Mouse (Mus musculus): ENCODE measurements around the gene Prkrip1. TPM values are rescaled to one million over a fixed set of nuclear protein-coding genes. Genes with fewer than 3 reads are reported as not detected.
A peak's percentile ranks its signal among the peaks of the same experiment; 100 is the strongest.

Prkrip1 gene
- total RNA-seq (2021), result 10 to 100 TPM; 24.2 to 25.1 TPM
- long read RNA-seq, experiment 1, transcript Prkrip1-204 (6 exons, 3,893 nt), result major isoform, 17 of 19 reads
- long read RNA-seq, experiment 1, partial matches to known transcripts, result 1 of 19 reads
- long read RNA-seq, experiment 1, other reads (novel, unspliced or antisense), result 1 of 19 reads
- long read RNA-seq, experiment 2, transcript Prkrip1-204 (6 exons, 3,893 nt), result major isoform, 15 of 20 reads
- long read RNA-seq, experiment 2, partial matches to known transcripts, result 0 of 20 reads
- long read RNA-seq, experiment 2, other reads (novel, unspliced or antisense), result 5 of 20 reads

DNA sequence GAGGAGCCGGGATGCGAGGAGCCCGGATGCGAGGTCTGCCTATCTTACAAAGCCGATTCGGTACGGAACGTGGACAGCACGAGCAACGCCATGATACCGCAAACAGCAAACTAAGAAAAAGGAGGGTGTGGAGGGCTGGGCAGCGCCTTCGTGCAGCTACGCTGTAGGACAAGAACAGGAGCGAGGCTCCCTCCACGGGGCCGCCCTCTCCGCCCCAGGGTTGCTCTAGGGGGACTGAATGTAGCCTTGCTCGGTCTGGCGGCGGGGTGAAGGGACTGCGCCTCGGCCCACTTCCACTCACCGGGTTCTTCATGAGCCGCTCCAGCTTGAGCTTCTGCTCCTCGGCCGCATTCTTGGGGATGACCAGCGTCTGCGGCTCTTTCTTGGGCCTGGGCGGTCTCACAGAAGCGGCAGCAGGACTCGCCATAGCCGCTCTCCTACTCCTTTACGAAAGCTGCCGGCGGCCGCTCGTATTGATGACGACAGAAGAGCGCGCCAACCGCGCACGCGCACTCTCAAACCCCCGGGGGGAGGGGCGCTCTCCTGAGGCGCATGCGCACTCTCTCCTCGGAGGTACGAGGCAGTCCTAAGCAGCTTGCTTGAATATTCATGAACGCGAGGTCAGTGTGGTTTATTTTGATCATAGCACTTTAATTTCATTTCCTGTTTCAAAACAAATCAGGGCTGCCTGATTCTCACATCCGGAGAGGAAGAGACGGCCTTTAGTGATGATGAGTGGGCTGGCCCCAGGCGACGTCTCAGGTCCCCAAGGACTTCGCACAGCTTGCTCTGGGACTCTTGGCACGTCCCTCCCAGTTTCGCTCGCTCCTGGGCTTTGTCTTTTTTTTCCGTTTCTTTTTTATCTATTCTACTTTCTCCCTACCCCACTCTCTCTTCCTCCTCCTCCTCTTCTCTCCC, at the start of gene Prkrip1:
Gene Prkrip1, minus strand, starts transcription at position 490 of the 918 bp plus-strand sequence.
- DNase-seq, result peak; percentile 91
- intact Hi-C loops (cut with DNase I; ENCODE audit: low total_unique reads), result no loop called here

DNA sequence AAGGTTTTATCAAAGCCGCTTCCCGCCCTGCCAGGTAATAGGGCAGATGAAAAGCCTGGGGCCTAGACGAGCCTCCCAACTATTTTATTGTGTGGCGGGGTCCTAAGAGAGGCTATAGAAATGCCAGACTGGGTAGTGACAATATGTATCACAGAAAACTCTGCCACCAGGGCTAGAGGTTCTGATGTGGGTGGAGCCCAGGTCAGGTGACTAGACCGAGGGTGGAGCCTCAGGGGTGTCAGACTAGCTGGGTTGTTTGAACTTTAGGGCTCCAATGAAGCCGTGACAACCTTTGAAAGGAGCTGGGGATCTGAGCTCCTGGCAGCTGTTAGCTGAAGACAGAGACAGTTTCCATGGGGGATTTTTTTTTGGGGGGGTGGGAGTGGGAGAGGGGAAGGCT, 49.7 kb upstream of the Prkrip1 start:
- intact Hi-C loops (cut with DNase I; ENCODE audit: low total_unique reads), result no loop called here

DNA sequence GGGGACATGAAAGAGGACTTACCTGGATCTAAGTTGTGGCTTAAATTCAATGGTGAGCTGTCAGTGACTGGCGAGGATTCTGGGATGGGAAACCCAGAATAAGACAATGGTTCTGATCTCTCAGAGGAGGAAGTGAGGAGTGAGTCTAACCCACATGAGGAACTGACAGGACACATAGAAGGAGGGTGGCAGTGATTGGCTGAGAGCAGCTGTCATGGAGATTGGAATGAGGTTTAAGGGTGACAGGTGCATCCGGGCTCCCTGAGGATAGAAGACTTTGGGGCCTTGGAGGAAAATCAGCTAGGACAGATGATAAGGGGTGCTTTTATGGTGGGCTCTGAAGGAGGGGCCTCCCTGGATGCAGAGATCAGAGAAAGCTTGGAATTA, 47.7 kb upstream of the Prkrip1 start, which contains the start of gene Sh2b2:
Gene Sh2b2, minus strand, starts transcription at position 105 of the 387 bp plus-strand sequence.
- intact Hi-C loops (cut with DNase I; ENCODE audit: low total_unique reads), result no loop called here
- DNase-seq, result no peak

More for the DNA sequence above, 49.7 kb upstream of the Prkrip1 start:
- no peak for DNase-seq

DNA sequence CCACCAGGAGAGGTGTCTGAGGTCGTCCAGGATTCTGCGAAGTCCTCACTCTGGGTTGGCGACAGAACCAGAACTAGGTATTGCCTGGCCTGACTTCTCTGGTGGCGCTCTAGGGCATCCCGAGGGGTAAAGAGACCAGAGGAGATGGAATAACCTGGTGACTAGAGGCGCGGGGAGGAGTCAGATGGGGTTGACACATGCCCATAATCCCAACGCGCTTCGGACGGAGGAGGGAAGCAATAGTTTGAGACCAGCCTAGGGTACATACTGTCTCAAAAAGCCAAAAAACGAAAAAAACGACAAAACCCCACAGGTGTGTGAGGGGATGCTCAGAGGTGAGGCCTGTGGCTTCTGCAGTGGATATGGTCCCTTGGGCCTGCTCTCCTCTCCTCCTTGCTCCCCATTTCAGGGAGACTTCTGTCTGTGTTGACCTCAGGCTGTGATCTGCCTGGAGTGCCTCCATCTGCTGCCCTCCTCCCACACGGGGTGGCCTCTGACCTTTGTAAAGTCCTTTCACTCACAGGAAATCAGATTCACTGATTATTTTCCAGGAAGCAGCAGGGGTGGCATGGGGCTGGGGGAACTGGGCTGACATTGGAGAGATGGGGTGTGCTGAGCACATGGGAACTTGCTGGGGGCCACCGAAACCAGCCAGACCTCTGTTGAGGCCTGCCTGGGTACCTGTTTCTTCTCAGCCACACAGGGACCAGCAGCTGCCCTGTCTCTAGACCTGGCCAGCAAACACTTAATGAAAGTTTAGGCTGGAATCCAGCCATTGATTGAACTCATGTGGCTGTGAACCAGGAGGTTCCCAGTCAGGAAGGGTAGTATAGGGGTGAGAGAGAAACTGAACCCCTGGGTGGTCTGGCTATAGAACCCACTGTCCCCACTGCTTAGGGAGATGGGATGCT, 47.0 kb upstream of the Prkrip1 start:
- intact Hi-C loops (cut with DNase I; ENCODE audit: low total_unique reads), result no loop called here
- no peak for DNase-seq

DNA sequence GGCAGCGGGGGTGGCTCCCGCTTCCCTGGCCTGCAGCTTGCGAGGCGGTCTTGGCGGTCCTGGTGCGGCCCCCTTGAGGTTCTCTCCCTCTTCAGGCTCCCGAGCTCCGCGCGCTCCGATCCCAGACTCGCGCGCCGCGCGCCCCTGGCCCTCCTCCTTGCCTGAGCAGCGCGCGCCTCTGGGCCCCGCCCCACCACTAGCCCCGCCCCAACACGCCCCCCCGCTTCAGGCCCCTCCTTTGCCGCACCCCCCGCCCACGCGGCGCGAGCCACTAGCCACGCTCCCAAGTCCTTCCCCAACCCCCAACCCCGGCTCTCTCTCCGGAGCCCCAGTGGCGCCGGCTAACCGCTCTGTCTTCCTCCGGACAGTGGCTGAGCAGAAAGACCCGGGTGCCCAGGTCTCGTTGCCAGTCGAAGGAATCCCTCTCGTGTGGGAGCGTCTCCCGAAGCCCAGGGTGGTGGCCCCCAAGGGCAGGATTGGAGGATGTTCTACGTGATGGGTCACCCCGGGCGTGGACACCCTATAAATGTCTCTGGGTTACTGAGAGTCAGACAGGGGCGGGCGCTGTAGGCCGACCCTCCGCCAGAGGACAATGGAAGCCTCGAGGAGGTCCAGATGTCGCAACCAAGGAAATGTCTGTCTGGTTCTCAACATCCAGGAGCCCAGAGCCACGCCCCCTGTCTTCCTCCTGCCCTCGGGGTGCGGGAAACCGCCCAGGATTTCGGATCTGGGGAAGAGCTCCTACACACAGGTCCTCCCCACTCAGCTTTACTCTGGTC, 46.2 kb upstream of the Prkrip1 start:
- intact Hi-C loops (cut with DNase I; ENCODE audit: low total_unique reads), result no loop called here
- DNase-seq, result peak; percentile 91

DNA sequence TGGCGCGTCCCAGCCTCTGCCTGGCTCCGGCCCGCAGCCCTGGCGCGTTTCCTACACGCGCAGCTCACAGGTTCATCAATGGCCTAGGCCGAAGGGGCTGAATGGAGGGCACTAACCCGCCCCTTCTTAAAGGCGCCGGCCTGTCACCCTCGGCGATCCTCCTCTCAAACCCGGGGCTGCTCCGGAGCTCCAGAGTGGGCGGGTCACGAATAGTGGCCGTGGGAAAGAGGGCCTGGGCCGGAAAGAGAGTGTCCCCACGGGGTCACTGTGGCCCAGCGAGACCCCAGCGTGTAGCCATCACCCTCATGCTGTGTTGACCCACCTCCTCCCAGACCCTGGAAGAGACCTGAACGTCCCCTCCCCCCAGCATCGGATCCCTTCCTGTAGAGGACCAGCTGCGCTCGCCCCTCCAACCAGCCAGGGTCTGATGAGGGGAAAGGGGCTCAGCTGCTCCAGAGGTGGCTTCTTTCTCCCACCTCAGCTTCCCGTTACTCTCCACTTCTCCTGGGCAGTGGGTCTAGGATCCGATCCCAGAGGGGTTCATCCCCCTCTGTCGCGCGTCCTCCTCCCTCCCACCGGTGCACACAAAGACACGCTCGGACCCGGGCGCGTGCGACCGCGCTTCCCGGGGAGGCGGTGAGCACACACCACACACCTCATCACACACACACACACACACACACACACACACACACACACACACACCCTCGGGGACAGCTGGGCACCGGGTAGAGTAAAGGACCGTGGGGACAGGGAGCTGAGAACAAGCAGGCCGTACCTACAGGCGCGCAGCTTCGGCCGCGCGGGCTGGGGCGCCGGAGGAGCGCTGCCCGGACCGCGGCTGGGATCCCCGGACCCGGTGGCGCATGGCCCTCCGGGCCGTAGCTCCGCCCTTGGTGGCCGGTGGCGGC, 45.3 kb upstream of the Prkrip1 start:
- peak; percentile 30 for DNase-seq
- intact Hi-C loops (cut with DNase I; ENCODE audit: low total_unique reads), result no loop called here

DNA sequence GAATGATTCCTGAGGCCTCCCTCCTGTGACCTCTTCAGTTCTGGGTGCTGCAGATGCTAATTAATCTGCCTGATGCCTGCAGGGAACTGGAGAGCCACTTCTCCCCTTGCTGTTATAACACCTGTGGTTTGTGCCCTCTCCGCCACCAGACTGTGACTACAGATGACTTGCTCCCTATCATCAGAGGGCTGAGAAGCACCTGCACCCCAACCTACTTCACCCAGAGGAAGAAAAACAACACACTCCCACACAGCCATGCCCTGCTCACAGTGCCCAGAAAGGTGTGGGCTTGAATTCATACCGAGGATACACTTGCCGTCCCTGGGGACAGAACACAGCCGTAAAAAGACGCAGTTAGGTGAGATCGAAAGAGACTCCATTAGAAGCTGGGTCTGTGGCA, 42.4 kb upstream of the Prkrip1 start:
- intact Hi-C loops (cut with DNase I; ENCODE audit: low total_unique reads), result no loop called here
- DNase-seq, result no peak

DNA sequence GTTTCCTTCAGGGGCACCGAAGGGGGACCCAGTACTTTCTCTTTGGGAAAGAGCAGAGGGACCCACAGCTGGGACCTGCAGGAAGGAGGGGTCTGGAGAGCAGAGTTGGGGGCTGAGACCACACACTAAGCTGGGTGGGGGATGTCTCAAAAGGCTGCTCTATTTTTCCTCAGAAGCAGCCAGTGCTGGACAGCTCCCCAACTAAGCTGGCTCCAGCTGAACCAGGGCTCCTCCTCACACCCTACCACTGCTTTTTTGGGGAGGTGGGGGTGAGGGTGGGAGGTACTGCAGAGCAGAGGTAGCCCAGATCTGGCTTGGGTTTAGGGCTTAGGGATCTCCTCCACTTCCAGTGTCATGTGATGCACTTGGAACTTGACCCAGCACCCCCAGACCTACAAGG, 41.6 kb upstream of the Prkrip1 start:
- no peak for DNase-seq
- intact Hi-C loops (cut with DNase I; ENCODE audit: low total_unique reads), result no loop called here

DNA sequence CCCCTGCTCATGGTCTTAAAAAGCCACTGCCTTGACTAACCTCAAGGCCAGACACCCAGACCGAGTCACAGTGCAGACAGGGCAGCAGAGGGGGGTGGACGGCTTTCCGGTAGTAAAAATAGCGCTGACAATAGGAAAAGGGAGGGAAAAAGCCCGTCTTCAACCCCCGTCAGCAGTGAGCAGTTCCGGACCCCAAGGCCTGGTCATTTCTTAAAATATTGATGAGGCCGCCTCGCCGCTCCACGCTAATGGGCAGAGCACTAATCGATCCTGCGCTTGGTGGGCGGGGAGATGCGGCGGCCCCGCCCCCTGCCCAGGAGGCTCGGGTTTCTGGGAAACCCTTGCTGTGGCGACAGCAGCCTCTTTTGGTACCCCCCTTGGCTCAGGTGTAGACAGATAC, 38.8 kb upstream of the Prkrip1 start:
- intact Hi-C loops (cut with DNase I; ENCODE audit: low total_unique reads), result no loop called here
- DNase-seq, result no peak

DNA sequence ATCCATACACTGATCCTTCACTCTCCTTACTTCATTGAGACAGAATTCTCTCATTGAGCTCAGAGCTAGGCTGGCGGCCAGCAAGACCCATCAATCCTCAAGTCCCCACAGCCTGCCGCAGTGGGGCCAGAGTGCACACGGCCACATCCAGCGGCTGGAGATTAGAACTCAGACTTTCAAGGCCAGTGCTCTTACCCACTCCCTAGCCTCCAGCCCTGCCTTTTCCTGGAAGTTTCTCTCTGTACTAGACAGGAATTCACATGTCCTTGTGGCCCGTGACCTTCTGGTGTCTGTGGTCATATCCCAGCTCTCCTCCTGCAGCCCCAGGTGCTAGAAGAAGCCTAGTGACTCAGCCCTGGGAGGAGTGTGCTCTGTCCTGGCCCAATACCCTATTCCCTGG, 37.8 kb upstream of the Prkrip1 start:
- no peak for DNase-seq
- intact Hi-C loops (cut with DNase I; ENCODE audit: low total_unique reads), result no loop called here

DNA sequence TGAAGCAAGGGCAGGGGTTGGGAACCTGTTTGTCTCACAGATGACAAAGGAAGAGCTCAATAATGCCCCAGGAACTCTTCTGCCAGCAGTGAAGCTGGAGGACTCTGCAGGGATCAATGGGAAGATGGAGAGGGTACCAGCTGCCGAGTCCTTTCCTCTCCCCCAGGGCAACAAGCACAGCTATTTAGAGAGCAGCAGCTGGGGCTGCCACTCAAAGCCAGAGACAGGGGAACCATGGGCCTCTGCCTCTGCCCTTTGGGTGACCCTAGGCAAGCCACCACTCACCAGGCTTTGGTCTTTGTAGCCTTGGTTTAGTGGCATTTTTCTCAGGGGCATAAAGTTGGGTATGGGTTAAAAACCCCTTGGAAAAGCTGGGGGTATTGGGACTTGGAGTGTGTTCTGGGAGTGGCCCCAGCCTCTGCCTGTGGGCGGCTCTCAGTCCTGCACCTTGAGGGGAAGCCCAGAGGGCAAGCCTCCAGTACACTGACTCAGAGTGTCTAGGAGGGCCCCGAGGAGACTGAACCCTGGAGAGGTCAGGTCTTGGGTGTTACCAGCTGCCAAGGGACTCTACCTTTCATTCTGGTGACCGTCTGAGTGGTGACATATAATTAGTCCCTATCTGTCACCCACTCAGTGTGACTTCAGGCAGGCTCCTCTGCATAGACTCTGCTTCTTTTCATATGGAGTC, 31.7 kb upstream of the Prkrip1 start:
- intact Hi-C loops (cut with DNase I; ENCODE audit: low total_unique reads), result no loop called here
- DNase-seq, result peak; percentile 74

DNA sequence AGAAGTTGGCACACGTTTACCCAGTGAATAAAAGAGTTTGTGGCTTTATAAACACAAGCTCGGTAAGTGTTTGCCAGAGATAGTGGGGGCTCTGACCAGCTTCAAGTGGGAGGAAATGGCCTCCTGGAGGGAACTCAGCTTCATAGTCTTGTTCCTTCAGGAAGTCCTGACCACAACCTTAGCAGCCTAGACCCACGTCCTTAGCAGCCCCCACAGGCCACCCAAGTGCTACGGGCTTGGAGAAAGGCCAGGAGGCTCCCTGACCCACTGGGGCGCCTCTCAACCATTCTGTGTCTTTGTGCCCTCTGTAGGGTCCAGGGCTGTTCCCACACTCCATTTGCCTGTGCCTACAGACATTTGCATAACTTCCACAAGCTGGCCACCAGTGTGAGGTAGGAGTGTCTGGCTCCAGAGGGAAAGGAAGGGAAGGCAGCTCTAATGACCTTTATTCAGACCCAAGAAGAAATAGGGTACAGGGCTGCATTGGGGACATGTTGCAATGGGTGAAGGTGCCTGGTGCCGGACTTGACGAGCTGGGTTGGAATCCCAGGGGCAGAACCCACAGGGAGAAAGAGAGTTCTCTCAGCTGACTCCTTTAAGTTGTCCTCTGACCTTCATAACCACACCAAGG, 27.6 kb upstream of the Prkrip1 start:
- intact Hi-C loops (cut with DNase I; ENCODE audit: low total_unique reads), result no loop called here
- no peak for DNase-seq

DNA sequence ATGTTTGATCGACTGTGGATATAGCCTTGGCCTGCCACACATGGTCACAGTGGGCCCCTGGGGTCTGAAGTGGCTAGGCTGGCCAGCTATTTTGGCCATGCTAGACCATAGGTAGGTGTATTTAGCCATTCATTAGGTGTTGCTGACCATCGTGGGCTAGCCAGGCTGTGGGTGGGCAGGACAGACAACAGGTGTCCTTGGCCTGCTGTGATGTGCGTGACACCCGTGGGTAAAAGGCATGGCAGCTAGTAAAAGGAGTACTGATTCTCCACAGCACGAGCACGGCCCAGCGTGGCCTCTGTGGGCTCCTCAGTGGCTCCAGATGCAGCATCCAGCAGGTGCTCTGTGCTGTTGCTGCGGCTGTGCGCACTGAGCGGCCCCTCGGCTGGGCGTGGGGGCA, 19.8 kb upstream of the Prkrip1 start:
- intact Hi-C loops (cut with DNase I; ENCODE audit: low total_unique reads), result no loop called here
- DNase-seq, result no peak

DNA sequence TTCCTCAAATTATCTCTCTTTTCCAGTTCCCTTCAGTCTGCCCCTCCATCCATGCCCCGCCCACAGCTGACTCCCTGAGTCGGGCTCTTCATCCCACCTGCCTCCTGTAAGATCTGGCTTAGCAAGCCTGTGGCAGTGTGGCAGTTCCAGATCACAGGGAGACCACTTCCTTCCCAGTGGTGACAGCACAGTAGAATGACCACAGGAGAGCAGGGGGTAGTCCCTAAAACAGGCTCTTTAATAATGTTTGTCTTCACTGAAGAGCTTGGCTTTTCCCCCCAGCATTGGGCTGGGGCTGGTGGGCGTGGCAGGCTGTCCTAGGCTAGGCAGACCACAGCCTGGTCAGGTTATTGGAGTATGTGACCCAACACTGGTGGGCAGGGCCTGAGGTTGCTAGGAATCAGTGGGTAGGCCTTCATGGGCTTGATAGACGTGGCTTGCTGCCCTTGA, 19.2 kb upstream of the Prkrip1 start:
- intact Hi-C loops (cut with DNase I; ENCODE audit: low total_unique reads), result no loop called here
- DNase-seq, result no peak

DNA sequence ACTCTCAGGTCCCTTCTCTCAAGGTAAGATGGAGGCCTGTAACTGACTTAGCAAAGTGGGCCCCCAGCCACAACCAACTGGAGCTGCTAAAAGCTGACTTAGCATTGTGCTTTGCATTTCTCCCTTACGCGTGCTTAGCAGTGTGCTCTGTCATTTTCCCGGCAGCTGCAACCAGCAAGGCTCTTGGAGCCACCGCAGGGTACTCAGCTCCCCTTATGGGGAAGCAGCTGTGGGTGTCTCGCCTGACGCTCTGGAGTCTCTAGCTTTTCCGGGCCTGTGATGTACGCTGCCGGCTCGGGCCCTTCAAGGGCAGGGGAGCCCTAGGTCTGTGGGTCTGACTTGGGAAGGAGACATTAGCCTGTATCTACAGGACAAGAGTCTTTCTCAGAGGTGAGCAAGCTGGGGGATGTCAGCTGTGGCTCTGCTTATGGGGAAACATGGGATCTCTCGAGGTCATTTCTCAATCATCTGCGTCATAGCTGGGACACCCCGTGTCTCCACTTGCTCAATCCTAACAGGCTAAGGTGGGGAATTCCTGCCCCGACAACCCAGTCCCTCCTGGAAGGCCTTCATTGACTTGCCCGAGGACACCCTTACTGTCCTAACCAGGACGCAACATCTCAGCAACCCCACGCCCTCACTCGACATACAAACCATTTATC, 18.4 kb upstream of the Prkrip1 start:
- intact Hi-C loops (cut with DNase I; ENCODE audit: low total_unique reads), result no loop called here
- DNase-seq, result no peak

DNA sequence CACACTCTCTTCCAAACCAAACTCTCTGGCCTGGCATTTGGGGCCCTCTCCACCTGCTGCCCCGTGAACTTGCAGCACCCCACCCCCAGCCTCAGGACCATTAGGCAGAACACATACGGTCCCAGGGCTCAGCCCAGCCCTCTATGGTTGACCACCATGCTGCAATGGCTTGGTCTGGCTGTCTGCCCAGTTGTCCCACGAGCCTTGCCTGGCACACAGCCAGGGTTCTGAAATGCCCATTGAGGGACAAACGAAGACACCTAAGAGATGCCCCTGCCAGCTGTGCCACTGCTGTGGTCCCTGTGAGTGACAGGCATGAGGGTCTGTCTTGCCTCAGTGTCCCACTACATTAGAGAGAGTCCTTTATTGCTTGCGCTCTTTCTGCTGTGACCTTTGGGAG, 17.2 kb upstream of the Prkrip1 start:
- intact Hi-C loops (cut with DNase I; ENCODE audit: low total_unique reads), result no loop called here
- no peak for DNase-seq
